Mouse (Mus musculus): ENCODE results near the gene Mgst1. TPM values are rescaled to one million over a fixed set of nuclear protein-coding genes. Genes with fewer than 3 reads are reported as not detected.

Mgst1 gene
- 62.5 and 81.4 TPM in 2 replicates for total RNA-seq (2015; ENCODE audit: low replicate concordance)
- 52.4 and 78.9 TPM in 2 replicates for total RNA-seq (2017; ENCODE audit: low replicate concordance)

DNA sequence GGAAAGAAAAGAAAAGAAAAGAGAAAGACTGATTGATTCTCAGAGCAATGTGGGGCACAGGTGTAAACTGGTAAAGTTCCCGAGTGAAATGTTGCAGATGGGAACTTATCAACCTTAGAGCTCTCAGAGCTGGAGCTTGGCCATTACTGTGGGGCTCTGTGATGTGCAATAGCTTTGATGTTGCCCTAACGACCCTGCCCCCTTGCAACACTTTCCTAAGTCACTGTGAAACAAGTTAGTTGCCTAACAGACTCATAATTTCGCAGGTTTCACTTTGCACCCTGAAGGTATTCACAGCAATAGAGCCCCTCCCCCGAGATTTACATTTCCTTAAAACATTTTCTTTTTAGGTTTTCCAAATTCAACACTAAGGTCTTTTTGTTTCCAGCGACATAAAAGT, at the start of gene Mgst1:
TSS of gene Mgst1 (plus strand) at position 387 of the 400 bp plus-strand sequence.
- no peak for ATAC-seq (replicated peaks; ENCODE audit: low FRiP score, poor library complexity, severe bottlenecking)

DNA sequence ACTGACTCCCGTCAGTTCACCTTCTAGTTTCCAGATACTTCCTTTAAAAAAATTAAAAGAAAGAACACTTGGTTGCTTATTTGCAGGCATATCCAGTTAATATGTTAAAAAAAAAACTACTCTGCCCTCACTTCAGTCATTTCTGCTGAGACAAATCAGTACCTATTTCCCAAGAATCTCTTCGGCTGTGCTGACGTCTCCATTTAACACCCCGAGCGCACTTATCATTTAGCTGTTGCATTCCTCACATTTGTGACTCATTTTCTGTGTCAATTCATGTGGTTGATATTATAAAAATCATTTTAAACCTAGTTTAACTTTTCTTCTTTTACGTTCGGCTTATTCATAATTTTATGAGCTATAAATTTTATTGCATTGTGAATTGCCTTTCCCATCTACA, 47.7 kb upstream of the Mgst1 start:
- no peak for ATAC-seq (replicated peaks; ENCODE audit: low FRiP score, poor library complexity, severe bottlenecking)

DNA sequence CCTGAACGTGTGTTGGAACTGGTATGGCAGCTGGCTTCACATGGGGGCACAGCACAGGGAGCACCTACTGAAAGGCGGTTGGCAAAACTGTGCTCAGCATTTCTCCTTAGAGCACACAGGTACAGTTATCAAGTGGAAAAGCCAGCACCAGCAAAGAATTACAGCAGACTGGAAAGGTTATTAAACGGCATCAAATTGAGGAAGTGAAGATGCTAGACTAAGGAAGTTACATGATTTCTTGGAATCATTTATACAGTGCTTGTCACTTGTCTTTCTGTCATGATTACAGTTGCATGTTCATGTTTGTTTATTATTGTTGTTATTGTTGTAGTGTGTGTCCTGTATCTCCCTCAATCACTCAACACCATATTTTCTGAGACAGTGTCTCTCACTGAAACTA, 45.1 kb upstream of the Mgst1 start:
- no peak for ATAC-seq (replicated peaks; ENCODE audit: low FRiP score, poor library complexity, severe bottlenecking)

DNA sequence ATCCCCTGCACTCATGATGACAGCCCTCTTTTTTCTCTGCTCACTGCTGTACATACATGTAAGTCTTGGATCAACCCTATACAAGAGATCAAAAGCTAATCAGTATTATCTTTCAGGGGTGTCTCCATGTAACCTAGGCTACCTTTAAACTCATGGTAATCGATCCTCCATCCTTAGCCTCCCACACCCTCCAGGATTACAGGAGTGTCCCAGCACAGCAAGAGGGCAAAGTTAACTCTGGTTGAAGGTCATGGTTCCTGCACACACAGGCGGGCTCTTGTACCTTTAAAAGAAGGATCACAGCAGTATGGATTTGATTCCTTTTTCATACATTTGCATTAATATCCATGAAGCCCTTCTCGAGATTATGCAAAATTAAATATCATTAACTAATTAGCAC, 40.5 kb upstream of the Mgst1 start:
- no peak for ATAC-seq (replicated peaks; ENCODE audit: low FRiP score, poor library complexity, severe bottlenecking)

DNA sequence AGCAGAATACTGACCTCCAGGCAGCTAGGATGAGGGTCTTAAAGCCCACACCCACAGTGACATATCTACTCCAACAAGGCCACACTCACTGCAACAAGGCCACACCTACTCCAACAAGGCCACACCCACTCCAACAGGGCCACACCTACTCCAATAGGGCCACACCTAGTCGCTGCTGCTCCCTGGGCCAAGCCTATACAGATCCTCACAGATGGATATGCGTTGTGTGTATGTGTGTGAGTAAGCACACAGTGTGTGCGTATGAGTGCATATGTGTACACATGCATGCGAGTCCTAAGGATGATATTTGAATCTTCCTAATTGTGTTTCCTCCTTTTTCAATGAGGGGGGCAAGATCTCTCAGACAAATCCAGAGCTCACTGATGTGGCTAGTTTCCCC, 38.3 kb upstream of the Mgst1 start:
- ATAC-seq (replicated peaks; ENCODE audit: low FRiP score, poor library complexity, severe bottlenecking): no peak

DNA sequence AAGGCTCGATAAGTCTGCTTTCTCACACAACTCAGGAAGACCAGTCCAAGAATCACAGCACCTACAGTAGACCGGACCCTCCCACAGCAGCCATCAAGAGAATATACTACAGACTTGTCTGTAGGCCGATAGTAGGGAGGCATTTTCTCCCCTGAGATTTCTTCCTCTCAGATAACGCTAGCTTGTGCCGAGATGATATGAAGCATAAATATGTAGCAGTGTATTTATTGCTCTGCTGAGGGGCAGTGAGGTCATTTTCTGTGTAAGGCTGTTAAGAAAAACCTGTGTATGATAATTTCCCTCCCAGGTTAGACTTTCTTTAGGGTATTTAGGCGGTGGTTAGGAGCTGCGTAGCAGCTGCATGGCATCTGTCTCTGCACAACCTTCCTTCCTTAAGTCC, 37.2 kb upstream of the Mgst1 start:
- no peak for ATAC-seq (replicated peaks; ENCODE audit: low FRiP score, poor library complexity, severe bottlenecking)

DNA sequence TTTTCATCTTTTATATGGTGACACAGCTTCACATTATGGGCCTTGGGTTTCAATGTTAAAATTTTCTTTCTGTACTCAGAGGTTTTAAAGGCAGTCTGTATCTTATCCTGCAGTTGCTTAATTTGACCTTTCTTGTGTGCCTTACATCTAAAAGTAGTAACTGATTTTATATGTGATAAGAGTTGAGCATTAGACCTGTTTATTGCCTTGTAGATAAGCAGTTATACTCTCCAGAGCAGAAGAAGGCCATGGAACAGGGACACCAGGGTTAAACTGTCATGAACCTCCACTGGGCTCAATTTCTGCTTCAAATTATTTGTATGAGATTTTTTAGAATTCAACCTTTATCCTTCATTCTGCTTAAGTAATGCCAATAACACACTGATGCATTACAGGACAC, 35.6 kb upstream of the Mgst1 start:
- ATAC-seq (replicated peaks; ENCODE audit: low FRiP score, poor library complexity, severe bottlenecking): no peak

DNA sequence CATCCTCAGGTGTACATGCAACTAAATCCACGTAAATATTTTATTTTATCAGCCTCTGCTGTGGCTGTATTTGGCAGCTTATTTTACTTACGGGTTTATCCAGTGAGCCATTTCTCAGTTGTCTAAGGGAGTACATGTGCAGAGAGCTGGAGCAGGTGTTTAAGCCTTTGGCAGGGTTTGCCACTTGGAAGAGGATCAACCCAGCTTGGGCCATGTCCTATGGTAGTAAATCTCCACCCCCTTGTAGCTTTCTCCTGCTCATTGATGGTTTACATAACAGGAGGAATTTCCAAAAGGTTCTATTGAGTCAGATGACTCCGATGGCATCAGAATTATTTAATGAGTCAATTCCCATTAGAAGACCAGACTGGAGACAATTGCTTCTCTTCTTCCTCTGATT, 22.6 kb upstream of the Mgst1 start:
- ATAC-seq (replicated peaks; ENCODE audit: low FRiP score, poor library complexity, severe bottlenecking): no peak

DNA sequence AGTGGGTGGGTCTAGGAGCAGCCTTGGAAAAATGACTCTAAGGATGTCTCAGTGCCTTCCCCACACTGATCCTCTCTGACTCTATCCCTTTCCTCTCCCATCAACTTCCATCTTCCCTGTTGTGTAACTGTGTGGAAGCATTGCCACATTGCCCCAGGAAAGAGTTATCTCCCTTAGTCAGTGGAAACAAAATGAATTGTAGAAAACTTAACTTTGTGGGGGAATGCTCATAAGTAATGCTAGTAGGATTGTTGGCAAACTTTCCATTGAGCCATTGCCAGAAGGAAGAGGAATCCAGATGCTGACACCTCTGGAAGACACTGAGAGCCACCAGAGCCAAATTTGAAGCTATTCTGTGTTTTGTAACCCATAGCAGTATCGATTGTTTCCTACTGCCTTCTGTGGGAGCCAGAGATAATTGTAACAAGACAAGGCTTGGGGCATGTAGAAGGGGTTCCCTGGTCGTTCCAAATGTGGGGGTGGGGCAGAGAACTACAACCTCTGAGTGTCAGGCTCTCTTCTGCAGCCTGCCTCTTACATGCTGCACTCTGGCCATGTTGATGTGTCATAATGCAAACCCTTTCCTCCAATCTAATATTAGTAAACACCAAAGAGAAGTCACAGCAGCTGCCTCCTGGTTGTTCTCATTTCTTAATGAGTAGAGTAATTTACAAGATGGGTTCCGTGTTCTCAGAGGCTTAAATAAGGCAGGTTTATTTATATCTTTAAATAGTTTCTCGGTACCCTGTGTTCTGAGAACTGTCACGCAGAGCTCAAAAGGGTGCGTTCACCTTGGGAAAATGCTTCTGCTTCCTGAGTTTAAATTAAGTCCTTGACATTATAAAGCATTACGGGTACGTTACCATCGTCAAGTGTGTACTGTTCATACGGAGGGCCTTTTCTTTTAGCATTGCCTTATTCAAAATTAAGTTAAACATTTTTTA, 11.5 kb upstream of the Mgst1 start:
- no peak for ATAC-seq (replicated peaks; ENCODE audit: low FRiP score, poor library complexity, severe bottlenecking)

DNA sequence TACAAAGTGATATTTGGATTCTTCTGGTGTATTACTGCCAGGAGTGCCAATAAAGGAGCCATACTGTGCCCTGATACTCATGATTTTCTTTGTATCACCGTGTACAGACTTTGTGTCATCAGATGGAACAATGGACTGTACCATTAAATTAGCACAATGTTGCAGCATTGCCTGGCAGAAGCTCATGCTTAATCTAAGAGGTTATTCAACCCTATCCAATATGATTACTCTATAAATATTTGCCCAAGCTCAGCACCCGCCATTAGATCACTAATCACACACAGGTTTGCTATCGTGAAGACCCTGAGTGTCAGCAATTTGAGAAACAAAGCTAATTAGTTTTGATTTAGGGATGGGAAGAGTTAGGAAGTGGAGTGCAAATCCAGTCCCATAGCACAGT, 9.6 kb upstream of the Mgst1 start:
- ATAC-seq (replicated peaks; ENCODE audit: low FRiP score, poor library complexity, severe bottlenecking): no peak

DNA sequence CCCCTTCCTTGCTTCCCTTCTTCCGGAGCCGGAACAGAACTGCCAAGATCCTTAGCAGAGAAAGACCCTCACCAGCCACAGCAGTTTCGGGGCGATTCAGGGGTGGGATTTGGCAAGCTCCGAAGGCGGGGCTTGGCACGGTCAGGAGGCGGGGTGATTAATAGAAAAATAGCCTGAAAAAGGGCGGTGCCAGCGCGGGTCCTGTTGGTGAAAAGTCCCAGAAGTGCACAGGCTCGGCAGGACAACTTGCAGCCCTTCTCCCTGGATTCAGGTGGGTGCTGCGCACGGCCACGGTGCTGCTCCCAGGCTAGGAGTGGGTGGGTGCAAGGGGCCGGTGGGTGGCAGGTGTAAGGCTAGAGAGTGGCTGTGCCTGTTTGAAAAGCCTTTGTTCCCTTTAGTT, 220 bp downstream of the Mgst1 start:
- no peak for ATAC-seq (replicated peaks; ENCODE audit: low FRiP score, poor library complexity, severe bottlenecking)

DNA sequence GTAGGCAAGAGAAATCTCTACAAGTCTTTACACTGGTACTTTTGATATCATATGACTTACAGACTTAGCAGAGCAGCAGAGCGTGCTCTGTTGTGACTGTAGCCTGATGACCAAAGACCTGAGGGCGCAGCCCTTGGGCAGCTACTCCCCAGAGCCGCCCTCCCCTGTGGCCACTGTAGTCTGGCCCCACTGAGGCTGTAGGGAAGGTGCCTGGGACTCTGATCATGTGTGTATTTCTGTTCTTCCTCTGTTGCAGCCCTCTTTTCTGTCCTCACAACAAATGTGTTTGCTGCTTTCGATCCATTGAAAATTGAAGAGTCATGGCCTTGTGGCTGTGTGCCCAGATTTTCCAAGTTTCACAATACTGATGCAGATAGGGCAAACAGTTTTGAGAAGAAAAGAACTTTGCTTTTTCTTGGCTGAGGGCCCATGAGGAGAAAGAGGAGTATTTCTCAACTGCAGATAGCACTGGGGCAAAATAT, 1.0 kb downstream of the Mgst1 start:
- no peak for ATAC-seq (replicated peaks; ENCODE audit: low FRiP score, poor library complexity, severe bottlenecking)

DNA sequence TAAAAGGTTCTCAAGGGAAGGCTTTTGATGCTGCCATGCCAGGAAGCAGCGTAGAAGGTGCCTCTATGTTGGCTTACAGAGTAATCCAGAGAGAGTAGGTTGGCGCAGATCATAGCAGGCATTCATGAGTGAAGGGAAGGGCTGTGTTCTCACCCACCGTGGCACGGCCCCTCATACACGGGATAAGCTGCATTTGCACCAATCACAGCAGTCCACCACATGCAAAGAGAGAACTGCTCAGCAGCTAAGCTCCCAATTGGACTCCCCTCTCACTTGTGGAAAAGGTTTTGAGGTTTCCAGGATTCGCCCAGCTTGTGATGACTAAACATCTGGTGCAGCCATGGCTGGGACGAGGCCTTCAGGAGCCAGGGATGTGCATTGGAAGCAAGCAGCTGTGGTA, 2.5 kb downstream of the Mgst1 start:
- no peak for ATAC-seq (replicated peaks; ENCODE audit: low FRiP score, poor library complexity, severe bottlenecking)

DNA sequence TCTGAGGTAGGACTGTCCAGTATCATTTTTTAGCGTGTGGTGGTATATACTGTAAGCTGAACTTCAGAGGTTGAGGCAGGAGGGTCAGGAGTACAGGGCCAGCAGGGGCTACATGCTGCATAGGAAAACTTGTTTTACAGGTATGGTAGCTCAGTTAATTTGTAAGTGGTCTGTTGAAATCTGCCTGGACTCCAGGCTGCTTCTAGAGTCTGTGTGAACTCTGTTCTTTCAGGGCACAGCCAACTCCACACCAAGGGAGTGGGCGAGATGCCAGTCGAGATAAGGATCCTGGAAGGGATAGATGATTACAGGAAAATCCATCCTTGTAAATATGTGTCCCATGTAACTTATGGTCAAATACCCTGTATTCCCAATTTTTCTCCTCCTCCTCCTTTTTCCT, 3.3 kb downstream of the Mgst1 start:
- ATAC-seq (replicated peaks; ENCODE audit: low FRiP score, poor library complexity, severe bottlenecking): no peak

DNA sequence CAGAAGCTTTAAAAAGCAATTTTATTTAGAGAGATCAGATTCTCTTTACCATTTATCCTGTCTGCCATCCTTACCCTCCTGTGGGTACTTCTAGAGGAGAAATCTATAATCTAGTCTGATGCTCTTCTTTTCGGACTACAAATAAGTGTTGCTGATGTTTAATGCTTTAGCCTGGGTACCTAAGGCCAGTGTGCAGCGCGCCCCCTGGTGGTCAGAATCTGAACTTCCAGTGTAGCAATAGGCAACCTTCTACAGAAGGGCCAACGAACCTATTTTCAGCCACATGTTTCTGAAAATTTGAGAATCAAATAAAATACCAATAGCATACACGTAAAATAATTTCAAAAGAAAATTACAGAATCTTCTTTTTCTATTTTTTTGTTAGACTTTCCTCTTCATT, 13.0 kb downstream of the Mgst1 start:
- ATAC-seq (replicated peaks; ENCODE audit: low FRiP score, poor library complexity, severe bottlenecking): no peak

DNA sequence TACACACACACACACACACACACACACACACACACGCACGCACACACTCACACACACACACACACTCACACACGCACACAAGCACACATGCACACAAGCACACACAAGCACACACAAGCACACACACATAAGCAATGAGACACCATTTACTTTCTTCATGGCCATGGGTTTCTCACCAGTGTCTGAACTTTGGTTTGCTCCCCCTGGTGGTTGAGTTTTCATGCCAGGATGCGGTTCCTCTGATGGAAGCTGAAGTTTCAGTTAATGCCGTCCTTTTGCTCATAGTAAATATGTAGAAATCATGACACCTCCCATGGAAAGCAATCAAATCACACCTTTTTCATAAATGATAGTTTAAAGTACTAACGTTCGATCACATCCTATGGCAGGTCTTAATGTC, 23.8 kb downstream of the Mgst1 start:
- no peak for ATAC-seq (replicated peaks; ENCODE audit: low FRiP score, poor library complexity, severe bottlenecking)

DNA sequence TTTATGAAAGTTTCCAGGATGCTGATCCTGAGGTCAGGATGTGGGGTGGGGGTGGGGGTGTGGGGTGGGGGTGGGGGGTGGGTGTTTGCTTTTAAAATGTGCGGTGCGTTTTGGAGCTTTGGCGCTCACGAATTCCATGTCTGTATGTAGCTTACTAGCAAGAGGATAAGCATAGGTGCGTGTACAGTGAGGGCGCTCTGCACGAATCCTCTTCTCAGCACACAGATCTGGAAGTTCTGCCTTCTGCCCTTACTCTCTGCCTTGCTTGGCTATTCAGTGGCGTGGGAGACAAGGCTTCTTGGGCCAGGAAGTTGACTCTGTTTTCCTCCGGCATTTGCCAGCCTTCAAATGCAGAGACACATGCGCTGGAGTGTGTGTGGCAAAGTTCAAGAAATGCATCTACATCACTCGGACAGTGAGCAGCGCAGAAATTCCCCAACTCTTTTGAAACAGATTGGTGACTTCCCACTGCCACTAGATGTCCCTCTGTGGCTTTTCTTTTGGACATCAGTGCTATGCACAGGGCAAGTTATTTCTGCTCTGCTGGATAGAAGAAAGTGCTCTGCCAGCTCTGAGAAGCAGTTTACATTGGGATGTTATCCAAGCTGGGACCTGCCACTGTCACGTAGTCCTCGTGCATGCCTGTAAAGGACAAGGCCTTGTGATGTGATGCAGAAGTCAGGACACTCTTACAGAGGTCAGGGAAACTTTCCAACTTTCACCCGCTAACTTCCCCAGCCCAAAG, 31.5 kb downstream of the Mgst1 start:
- ATAC-seq (replicated peaks; ENCODE audit: low FRiP score, poor library complexity, severe bottlenecking): no peak

All from erythroid progenitor cell, adult 5-6 weeks (primary cell).